Mouse (Mus musculus): ENCODE measurements at regions not wholly inside any gene's neighbourhood (a gene's known extent, or its start where the extent isn't known, plus 50 kb on each side); places are given as distances from the start of the nearest gene placed in this dataset.

DNA sequence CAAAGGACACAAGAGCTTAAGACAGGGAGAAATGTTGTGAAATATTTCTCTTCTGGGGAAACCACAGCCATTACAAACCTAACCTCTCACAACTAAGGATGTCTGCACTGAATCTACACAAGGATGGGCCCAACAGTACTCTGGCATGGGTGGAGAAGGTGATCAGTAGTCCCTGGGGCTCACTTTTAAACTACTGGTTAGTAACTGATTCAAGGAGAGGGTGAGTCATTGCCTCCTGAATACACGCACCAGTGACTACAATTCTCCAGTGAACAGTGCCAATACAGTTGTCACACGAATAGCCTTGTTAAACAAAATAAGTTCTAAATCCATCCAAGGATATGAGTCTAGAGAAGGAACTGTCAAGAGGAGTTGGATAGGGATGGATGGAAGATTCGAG, 232.6 kb upstream of the Gm21830 start:
- no peak for ATAC-seq (ENCODE audit: low TSS enrichment)

GRCm38 (mm10) chr2:67221061-67221802, 192.3 kb upstream of the Gm21830 start:
- no peak for ATAC-seq (ENCODE audit: low TSS enrichment)

- ATAC-seq (ENCODE audit: low TSS enrichment) = peak; percentile 92
These were observed 187.2 kb upstream of the Gm21830 start for GRCm38 (mm10) chr2:67226299-67226698.

GRCm38 (mm10) chr2:67257455-67257854, 156.1 kb upstream of the Gm21830 start:
- no peak for ATAC-seq (ENCODE audit: low TSS enrichment)
